Mouse (Mus musculus): Measurements from ENCODE around the gene Hmgb2. TPM values are rescaled to one million over a fixed set of nuclear protein-coding genes. Genes with fewer than 3 reads are reported as not detected.
"Not testable (repeated sequence)": the region's sequence is repeated elsewhere in the genome, so short reads cannot be mapped to it uniquely, and the experiment has no call there.

The Hmgb2 gene
- polyA plus RNA-seq, 1 experiment from 2014 or later, result 210 TPM

- Histone ChIP-seq H3K4me2 (replicated peaks) (peak overlapping the region; percentile 79), H3K27ac (peak overlapping the region; percentile 85), H3K9me3 (no peaks in the 10 kb centered on the region), H3K9ac (replicated peaks) (peak overlapping the region; percentile 65), H3K27me3 (no peaks in the 10 kb centered on the region), H3K36me3 (peaks cover 3% of the 10 kb centered on the region), H3K4me3 (replicated peaks) (peak overlapping the region; percentile 86), H3K4me1 (replicated peaks) (peaks cover 14% of the 10 kb centered on the region)
- 0% methylated on average over 25 of the region's 25 CpGs for WGBS
- peak; percentile 45 for ATAC-seq
Measured at GRCm38 (mm10) chr8:57488312-57488765, 23.4 kb upstream of the Hmgb2 start.

- no peak for ATAC-seq
- Histone ChIP-seq H3K27me3 (no peaks in the 10 kb centered on the region), H3K9me3 (no peaks in the 10 kb centered on the region), H3K27ac (no peak overlapping the region), H3K9ac (replicated peaks) (no peak overlapping the region), H3K36me3 (no peaks in the 10 kb centered on the region), H3K4me3 (replicated peaks) (no peak overlapping the region), H3K4me1 (replicated peaks) (peaks cover 14% of the 10 kb centered on the region), H3K4me2 (replicated peaks) (peak overlapping the region; percentile 79; the same call in 1 of the 2 replicates)
- WGBS, result 96% methylated on average over 1 of the region's 1 CpGs
Measured at GRCm38 (mm10) chr8:57489366-57489765, 22.3 kb upstream of the Hmgb2 start.

GRCm38 (mm10) chr8:57489896-57490295 is 21.8 kb upstream of the Hmgb2 start:
- H3K9ac ChIP-seq (replicated peaks), result no peak overlapping the region
- H3K27me3 ChIP-seq, result no peaks in the 10 kb centered on the region
- no peak overlapping the region for H3K4me3 ChIP-seq (replicated peaks)
- no peaks in the 10 kb centered on the region for H3K36me3 ChIP-seq
- no peaks in the 10 kb centered on the region for H3K9me3 ChIP-seq
- no peak overlapping the region for H3K4me2 ChIP-seq (replicated peaks)
- ATAC-seq, result no peak
- no peak overlapping the region for H3K27ac ChIP-seq
- H3K4me1 ChIP-seq (replicated peaks), result peaks cover 14% of the 10 kb centered on the region

- Histone ChIP-seq H3K27me3 (no peaks in the 10 kb centered on the region), H3K4me2 (replicated peaks) (no peak overlapping the region), H3K27ac (no peak overlapping the region), H3K4me3 (replicated peaks) (no peak overlapping the region), H3K9ac (replicated peaks) (no peak overlapping the region), H3K9me3 (no peaks in the 10 kb centered on the region), H3K36me3 (no peaks in the 10 kb centered on the region), H3K4me1 (replicated peaks) (peaks cover 5% of the 10 kb centered on the region; the same call in 1 of the 2 replicates)
- WGBS, result 93% methylated on average over 4 of the region's 4 CpGs
- ATAC-seq, result no peak
Measured at GRCm38 (mm10) chr8:57491873-57492272, 19.8 kb upstream of the Hmgb2 start.

DNA sequence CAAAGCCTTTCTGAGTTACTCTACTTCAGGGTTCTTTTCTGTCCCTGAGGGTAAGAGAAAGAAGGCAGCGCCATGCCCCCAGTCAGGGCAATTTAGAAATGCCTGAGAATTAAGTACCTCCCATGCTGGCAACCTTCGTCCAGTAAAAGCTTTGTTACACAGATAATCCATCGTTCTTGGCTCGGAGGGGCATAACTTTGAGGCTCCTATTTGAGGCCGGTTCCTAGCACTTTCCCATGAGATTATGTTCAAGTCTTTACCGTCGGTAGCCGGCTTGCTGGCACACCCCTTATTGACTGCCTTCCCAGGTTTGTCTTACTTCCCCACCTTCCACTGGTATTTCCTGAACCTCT is 13.2 kb upstream of the Hmgb2 start:
- Histone ChIP-seq H3K9me3 (no peaks in the 10 kb centered on the region), H3K4me2 (replicated peaks) (peak overlapping the region; percentile 23; the same call in 1 of the 2 replicates), H3K4me1 (replicated peaks) (peaks cover 4% of the 10 kb centered on the region; the same call in 1 of the 2 replicates), H3K36me3 (no peaks in the 10 kb centered on the region), H3K9ac (replicated peaks) (no peak overlapping the region), H3K4me3 (replicated peaks) (no peak overlapping the region), H3K27ac (0 out of 2 replicates have a peak overlapping the region, but pooled peaks have one; percentile 56), H3K27me3 (no peaks in the 10 kb centered on the region)
- WGBS, result 52% methylated on average over 8 of the region's 8 CpGs
- ATAC-seq, result peak; percentile 58

DNA sequence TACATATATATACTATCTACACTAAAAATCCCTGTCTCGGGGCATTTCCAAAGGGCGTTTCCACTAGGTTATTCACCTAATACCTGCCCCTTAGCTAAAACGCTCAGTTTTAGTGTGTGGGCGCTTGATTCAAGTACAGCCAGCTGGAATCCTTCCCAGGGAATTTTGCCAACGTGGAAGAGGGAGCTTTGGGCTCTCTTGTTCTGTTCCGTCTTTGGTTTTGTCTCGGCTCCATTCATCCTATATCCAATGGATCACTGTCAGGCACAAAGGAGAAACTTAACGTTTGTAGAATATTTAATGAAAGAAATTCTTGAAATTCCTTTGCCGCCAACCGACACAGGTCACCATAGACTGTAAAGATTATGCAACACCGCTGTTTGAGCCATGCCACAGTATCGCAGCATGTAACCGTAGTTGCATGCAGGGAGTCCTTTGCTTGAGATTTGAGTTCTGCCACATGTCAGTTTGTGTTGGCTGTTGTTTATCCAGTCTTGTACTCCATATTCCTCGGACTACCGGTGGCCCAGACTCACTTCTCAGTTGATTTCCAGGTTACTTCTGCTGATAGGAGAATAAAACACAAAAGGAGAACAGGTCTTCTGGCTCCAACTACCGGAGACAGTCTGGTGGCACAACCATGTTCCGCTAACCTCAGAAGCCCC is 12.7 kb upstream of the Hmgb2 start:
- 53% methylated on average over 17 of the region's 17 CpGs for WGBS
- H3K4me3 ChIP-seq (replicated peaks), result no peak overlapping the region
- no peaks in the 10 kb centered on the region for H3K36me3 ChIP-seq
- ATAC-seq, result peak; percentile 79
- peaks cover 4% of the 10 kb centered on the region; the same call in 1 of the 2 replicates for H3K4me1 ChIP-seq (replicated peaks)
- H3K27ac ChIP-seq, result peak overlapping the region; percentile 56; the same call in 1 of the 2 replicates
- no peaks in the 10 kb centered on the region for H3K9me3 ChIP-seq
- H3K4me2 ChIP-seq (replicated peaks), result peak overlapping the region; percentile 23; the same call in 1 of the 2 replicates
- H3K9ac ChIP-seq (replicated peaks), result no peak overlapping the region
- H3K27me3 ChIP-seq, result no peaks in the 10 kb centered on the region

GRCm38 (mm10) chr8:57503641-57504040 is 8.1 kb upstream of the Hmgb2 start:
- peaks cover 4% of the 10 kb centered on the region; the same call in 1 of the 2 replicates for H3K4me1 ChIP-seq (replicated peaks)
- no peak overlapping the region for H3K4me2 ChIP-seq (replicated peaks)
- ATAC-seq, result no peak
- H3K9me3 ChIP-seq, result no peaks in the 10 kb centered on the region
- H3K36me3 ChIP-seq, result no peaks in the 10 kb centered on the region
- H3K9ac ChIP-seq (replicated peaks), result no peak overlapping the region
- WGBS, result 59% methylated on average over 5 of the region's 5 CpGs
- no peaks in the 10 kb centered on the region for H3K27me3 ChIP-seq
- H3K27ac ChIP-seq, result no peak overlapping the region
- H3K4me3 ChIP-seq (replicated peaks), result no peak overlapping the region

- WGBS, result 96% methylated on average over 1 of the region's 1 CpGs
- H3K4me1 ChIP-seq (replicated peaks), result not testable (repeated sequence)
Measured at GRCm38 (mm10) chr8:57505500-57505899, 6.2 kb upstream of the Hmgb2 start.

GRCm38 (mm10) chr8:57507556-57508063 is 4.1 kb upstream of the Hmgb2 start:
- Histone ChIP-seq H3K4me1 (replicated peaks) (peaks cover 6% of the 10 kb centered on the region), H3K4me3 (replicated peaks) (no peak overlapping the region), H3K4me2 (replicated peaks) (no peak overlapping the region), H3K27me3 (no peaks in the 10 kb centered on the region), H3K9me3 (no peaks in the 10 kb centered on the region), H3K27ac (no peak overlapping the region), H3K36me3 (no peaks in the 10 kb centered on the region), H3K9ac (replicated peaks) (no peak overlapping the region)
- no peak for ATAC-seq
- 94% methylated on average over 4 of the region's 4 CpGs for WGBS

More at GRCm38 (mm10) chr8:57505500-57505899, 6.2 kb upstream of the Hmgb2 start:
- not testable (repeated sequence) for H3K27me3 ChIP-seq; ATAC-seq; H3K4me2 ChIP-seq (replicated peaks); H3K36me3 ChIP-seq; H3K4me3 ChIP-seq (replicated peaks); H3K27ac ChIP-seq; H3K9ac ChIP-seq (replicated peaks); H3K9me3 ChIP-seq

GRCm38 (mm10) chr8:57508657-57509056 is 3.0 kb upstream of the Hmgb2 start:
- no peak for ATAC-seq
- 87% methylated on average over 4 of the region's 4 CpGs for WGBS
- Histone ChIP-seq H3K27me3 (no peaks in the 10 kb centered on the region), H3K9me3 (no peaks in the 10 kb centered on the region), H3K36me3 (no peaks in the 10 kb centered on the region), H3K4me2 (replicated peaks) (no peak overlapping the region), H3K27ac (no peak overlapping the region), H3K9ac (replicated peaks) (no peak overlapping the region), H3K4me3 (replicated peaks) (no peak overlapping the region), H3K4me1 (replicated peaks) (peaks cover 10% of the 10 kb centered on the region)

DNA sequence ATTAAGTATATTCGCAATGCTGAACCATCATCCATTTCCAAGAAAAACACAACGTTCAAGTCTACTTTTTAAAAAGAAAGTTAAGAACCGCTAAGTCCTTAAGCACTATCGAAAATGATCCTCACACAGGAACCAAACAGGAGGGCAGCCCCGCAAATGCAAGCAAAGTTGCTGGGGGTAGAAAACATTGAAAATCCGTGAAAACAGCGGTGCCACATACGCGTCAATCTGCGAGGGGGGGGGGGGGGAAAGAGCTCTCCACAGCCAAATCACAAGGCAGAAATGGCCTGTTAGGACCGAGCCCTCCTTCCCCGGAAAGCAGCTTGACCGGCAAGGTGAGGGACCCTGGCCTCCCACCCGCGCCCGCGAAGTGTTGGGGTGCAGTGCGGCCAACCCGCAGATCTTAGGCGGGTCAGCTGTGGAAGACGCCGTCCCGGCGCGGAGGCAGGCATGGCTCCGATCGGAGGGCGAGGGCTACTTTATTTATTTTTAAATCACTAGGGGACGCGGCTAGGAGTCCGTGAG is 854 bp upstream of the Hmgb2 start:
- Histone ChIP-seq H3K4me2 (replicated peaks) (peak overlapping the region; percentile 96), H3K4me3 (replicated peaks) (peak overlapping the region; percentile 84), H3K27ac (peak overlapping the region; percentile 67), H3K9me3 (no peaks in the 10 kb centered on the region), H3K27me3 (no peaks in the 10 kb centered on the region), H3K4me1 (replicated peaks) (peaks cover 12% of the 10 kb centered on the region), H3K9ac (replicated peaks) (peak overlapping the region; percentile 80), H3K36me3 (peaks cover 3% of the 10 kb centered on the region; the same call in 1 of the 2 replicates)
- ATAC-seq, result no peak
- 2% methylated on average over 28 of the region's 31 CpGs for WGBS
